Mouse (Mus musculus) left cerebral cortex, postnatal 10 days (tissue): Measurements from ENCODE around the gene Mageb2. TPM values are rescaled to one million over a fixed set of nuclear protein-coding genes. Genes with fewer than 3 reads are reported as not detected.
"Not testable (repeated sequence)": the region's sequence is repeated elsewhere in the genome, so short reads cannot be mapped to it uniquely, and the experiment has no call there.

ENCODE experiments used
- DNase-seq, 2 experiments: peaks; one replicate each; pipeline ENCODE4 v3.0.0; 2021 to 2022; ENCODE audit warnings: low spot score in 2 of 2, mixed read lengths in 1 of 2; ENCODE audit errors: extremely low spot score in 1 of 2
- intact Hi-C: fragments of 180-260 bp; cut with DNase I; formaldehyde crosslinking; loops from one replicate; pipeline ENCODE4 v1.15.1; 2025
- total RNA-seq, 2 experiments: library from RNA; stranded (reverse); gene quantifications; 2 replicates each; pipeline ENCODE4 v1.2.3; 2021

Mageb2 gene
- total RNA-seq, result not detected

DNA sequence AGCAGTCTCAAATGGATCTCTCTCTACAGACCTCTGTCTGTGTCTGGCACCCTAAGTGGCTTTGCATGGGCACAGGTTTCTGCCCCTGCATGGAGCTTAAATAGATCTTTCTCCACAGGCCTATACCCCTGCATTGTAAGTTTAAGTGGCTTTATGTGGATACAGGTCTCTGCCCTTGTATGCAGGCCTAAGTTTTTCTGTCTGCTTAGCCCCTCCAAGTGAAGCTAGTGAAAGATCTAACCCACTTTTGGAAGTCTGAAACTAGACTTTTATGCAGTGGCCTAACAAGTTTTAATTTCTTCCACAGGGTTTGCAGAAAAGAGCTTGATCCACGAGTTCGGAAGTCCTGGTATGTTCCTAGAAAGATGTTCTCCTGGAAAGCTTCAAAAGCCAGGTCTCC lies at the start of gene Mageb2:
Gene Mageb2 (plus strand): TSS at position 301 of the 400 bp plus-strand sequence.
- intact Hi-C loops, DNase-seq: not testable (repeated sequence)

DNA sequence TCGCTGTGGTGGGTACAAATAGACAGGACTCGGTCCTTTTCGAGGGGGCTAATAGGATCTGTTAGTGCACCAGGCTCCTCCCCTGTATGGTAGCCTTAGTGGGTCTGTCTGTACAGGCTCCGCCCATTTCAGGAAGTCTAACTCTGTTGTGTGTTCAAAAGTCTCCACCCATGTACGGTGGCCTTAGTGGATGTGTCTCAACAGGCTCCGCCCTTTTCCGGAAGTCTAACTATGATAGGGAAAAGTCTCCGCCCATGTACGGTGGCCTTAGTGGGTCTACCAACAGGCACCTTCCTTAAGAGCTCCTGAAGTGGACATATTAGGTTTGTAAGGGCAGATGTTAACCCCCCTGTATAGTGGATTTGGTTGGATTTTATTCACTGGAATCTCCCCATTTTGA lies 18.2 kb upstream of the Mageb2 start:
- DNase-seq, intact Hi-C loops: not testable (repeated sequence)

Other genes with a start within 250 kb of the Mageb2 start
- not detected for gene Gm5072, start 60.8 kb downstream of the Mageb2 start, total RNA-seq
- gene Gm8914, start 148.4 kb downstream of the Mageb2 start, total RNA-seq, result not detected
- not detected for gene 1700084M14Rik, start 244.2 kb downstream of the Mageb2 start, total RNA-seq